11 mouse cellular contexts compared by ENCODE assay signal in the genomic region with DNA sequence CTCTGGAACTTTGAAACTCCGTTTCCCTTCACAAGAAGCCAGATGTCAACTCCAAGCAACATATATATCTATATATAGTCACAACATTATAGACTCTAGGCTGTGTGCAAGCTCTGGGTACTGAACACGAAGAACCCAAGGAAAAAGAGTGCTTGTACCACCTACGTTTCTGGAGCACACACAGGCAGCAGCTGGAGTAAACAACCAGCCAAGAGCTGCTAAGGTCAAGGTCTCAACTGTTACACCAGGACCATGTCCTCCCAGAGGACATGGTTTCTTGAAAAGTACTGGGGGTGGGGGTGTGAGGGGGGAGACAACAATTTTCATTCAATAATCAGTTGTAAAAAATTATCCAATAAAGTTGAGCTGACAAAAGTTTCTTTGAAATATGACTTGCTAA. TPM values are rescaled to one million over a fixed set of nuclear protein-coding genes. Genes with fewer than 3 reads are reported as not detected.
A peak's percentile ranks its signal among the peaks of the same experiment; 100 is the strongest.
DNase-seq lines count a peak whose midpoint lies in the region; ATAC-seq lines count a peak whose summit lies in the region.
"Had no signal": no experiment of that assay in that cellular context is flagged by ENCODE, and none has a peak within 500 bp of the region (broad histone marks: within the 10 kb centered on the region; RNA-seq: fewer than 3 reads in every experiment).

No protein-coding gene starts in this region.

- H3K4me3 ChIP-seq in heart, embryonic 11.5 days (ENCODE audit: low read depth, low read length), result no peak overlapping the region
- H3K4me3 ChIP-seq in forebrain, embryonic 15.5 days, result no peak overlapping the region
- no peak overlapping the region for H3K4me3 ChIP-seq in liver, embryonic 12.5 days

- H3K27me3 ChIP-seq in heart, embryonic 11.5 days (ENCODE audit: control insufficient read depth, insufficient read depth, low read length), result no peaks in the 10 kb centered on the region
- H3K27me3 ChIP-seq in forebrain, embryonic 15.5 days, result no peaks in the 10 kb centered on the region
- peaks cover 37% of the 10 kb centered on the region for H3K27me3 ChIP-seq in liver, embryonic 12.5 days (replicated peaks)

- H3K36me3 ChIP-seq in heart, embryonic 11.5 days (ENCODE audit: control insufficient read depth, insufficient read depth, low read length), result no peaks in the 10 kb centered on the region
- 0 out of 2 replicates have a peak, but pooled peaks cover 3% of the 10 kb centered on the region for H3K36me3 ChIP-seq in forebrain, embryonic 15.5 days
- H3K36me3 ChIP-seq in liver, embryonic 12.5 days, result no peaks in the 10 kb centered on the region

- peak; percentile 22 to 28 for DNase-seq in heart, adult 18-20 months
- DNase-seq in ES-CJ7 (ENCODE audit: low read depth, low spot score), result peak; percentile 18
- DNase-seq in left cerebral cortex, adult 8-10 months (ENCODE audit: low spot score in 2 of 2), result no peak
- no peak for DNase-seq in cerebellum, adult 11 months
- DNase-seq: thymus, postnatal 4 days had no signal

- no peak overlapping the region for H3K27ac ChIP-seq in heart, embryonic 11.5 days (ENCODE audit: low read depth, low read length)
- no peak overlapping the region for H3K27ac ChIP-seq in forebrain, embryonic 15.5 days (replicated peaks)
- H3K27ac ChIP-seq in liver, embryonic 12.5 days, result no peak overlapping the region
- H3K27ac ChIP-seq: left cerebral cortex, adult 2 months; macrophage had no signal

- no peak overlapping the region for H3K4me2 ChIP-seq in heart, embryonic 11.5 days
- peak overlapping the region; percentile 19 for H3K4me2 ChIP-seq in forebrain, embryonic 15.5 days (replicated peaks)
- H3K4me2 ChIP-seq in liver, embryonic 12.5 days, result 0 out of 2 replicates have a peak overlapping the region, but pooled peaks have one; percentile 8

- no peaks in the 10 kb centered on the region for H3K9me3 ChIP-seq in heart, embryonic 11.5 days (replicated peaks; ENCODE audit: control insufficient read depth, low read length)
- H3K9me3 ChIP-seq in forebrain, embryonic 15.5 days, result no peaks in the 10 kb centered on the region
- H3K9me3 ChIP-seq in liver, embryonic 12.5 days (replicated peaks), result no peaks in the 10 kb centered on the region

- no peaks in the 10 kb centered on the region; the same call in 1 of the 2 replicates for H3K4me1 ChIP-seq in heart, embryonic 11.5 days (ENCODE audit: control insufficient read depth, insufficient read depth, low read length)
- H3K4me1 ChIP-seq in forebrain, embryonic 15.5 days, result peaks cover 29% of the 10 kb centered on the region
- H3K4me1 ChIP-seq in liver, embryonic 12.5 days, result peaks cover 10% of the 10 kb centered on the region; the same call in 1 of the 2 replicates

- WGBS in heart, embryonic 11.5 days (ENCODE audit: insufficient replicate concordance), result 53% methylated on average over 3 of the region's 3 CpGs
- WGBS in forebrain, embryonic 15.5 days, result 54% methylated on average over 3 of the region's 3 CpGs
- 32% methylated on average over 3 of the region's 3 CpGs for WGBS in liver, embryonic 12.5 days (ENCODE audit: insufficient replicate concordance)

- no peak overlapping the region for H3K9ac ChIP-seq in heart, embryonic 11.5 days (ENCODE audit: low read depth, low read length)
- no peak overlapping the region for H3K9ac ChIP-seq in forebrain, embryonic 15.5 days (replicated peaks)
- no peak overlapping the region for H3K9ac ChIP-seq in liver, embryonic 12.5 days

- ATAC-seq in heart, embryonic 11.5 days (replicated peaks; ENCODE audit: insufficient number of reproducible peaks, low FRiP score, low TSS enrichment), result no peak
- ATAC-seq in forebrain, embryonic 15.5 days (replicated peaks), result no peak
- no peak for ATAC-seq in liver, embryonic 12.5 days
- ATAC-seq in activated CD4-positive, CD25-positive, alpha-beta regulatory T cell, adult 4 months, result no peak

RNA-seq across cellular contexts. Expression of a gene that starts 2.7 kb away (rescaled TPM):
- total RNA-seq in heart, adult 18-20 months (2021), result 10 to 100 TPM; 12.7 to 17.4 TPM
- 5.8 and 7.3 TPM in 2 replicates for polyA plus RNA-seq in heart, embryonic 11.5 days (2014; fragmentation: Nextera tagmentation; extraction: Ambion mirVana)
- polyA plus RNA-seq in forebrain, embryonic 15.5 days (2015; fragmentation: Nextera tagmentation; extraction: Ambion mirVana), result 42.8 and 45.1 TPM in 2 replicates
- 5.4 and 6.7 TPM in 2 replicates for polyA plus RNA-seq in liver, embryonic 12.5 days (2016; fragmentation: Nextera tagmentation; extraction: Ambion mirVana)
- 10 to 100 TPM; 44.0 to 61.2 (median 51.3) TPM for total RNA-seq in left cerebral cortex, adult 8-10 months (2022)
- 1 to 10 TPM; 1.7 to 3.1 TPM for polyA plus RNA-seq in activated CD4-positive, CD25-positive, alpha-beta regulatory T cell, adult 4 months (2017; shearing (Covaris generic))
- polyA plus RNA-seq: macrophage had no signal

Comparison
In these comparisons a context has a peak if more than half of its experiments do, and no peak if none do; other contexts are left out.
1. DNase-seq: peak in heart, adult 18-20 months (2 of 2) and ES-CJ7 (single experiment); none in left cerebral cortex, adult 8-10 months (0 of 2) and cerebellum, adult 11 months (single experiment).